Mouse (Mus musculus) right cerebral cortex, adult 2 months (tissue): ENCODE measurements around the gene Dock4.

Experiments
- DNase-seq, 2 experiments: peaks; one replicate each; pipeline ENCODE4 v3.0.0; 2021 to 2022; ENCODE audit warnings: low spot score in 2 of 2

Dock4 gene

DNA sequence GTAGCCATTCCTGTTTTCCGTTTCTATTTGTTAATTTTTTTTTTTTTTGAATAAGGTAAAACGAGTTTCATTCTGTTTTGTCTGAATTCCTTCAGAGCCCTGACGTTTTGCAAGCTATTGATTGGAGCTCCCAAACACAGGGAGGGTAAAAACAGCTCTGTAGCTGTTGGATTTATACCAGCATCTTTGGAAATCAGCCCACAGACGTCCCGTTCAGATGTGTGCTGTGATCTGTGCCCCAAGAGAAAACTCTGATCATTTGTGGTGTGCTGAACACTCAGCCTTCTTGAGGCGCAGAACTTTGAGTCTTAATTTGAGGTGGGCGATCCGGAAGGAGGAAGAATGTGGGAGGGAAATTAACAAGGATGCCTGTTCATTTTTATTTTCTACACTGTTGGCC, 62.7 kb downstream of the Dock4 start:
- DNase-seq = no peak

DNA sequence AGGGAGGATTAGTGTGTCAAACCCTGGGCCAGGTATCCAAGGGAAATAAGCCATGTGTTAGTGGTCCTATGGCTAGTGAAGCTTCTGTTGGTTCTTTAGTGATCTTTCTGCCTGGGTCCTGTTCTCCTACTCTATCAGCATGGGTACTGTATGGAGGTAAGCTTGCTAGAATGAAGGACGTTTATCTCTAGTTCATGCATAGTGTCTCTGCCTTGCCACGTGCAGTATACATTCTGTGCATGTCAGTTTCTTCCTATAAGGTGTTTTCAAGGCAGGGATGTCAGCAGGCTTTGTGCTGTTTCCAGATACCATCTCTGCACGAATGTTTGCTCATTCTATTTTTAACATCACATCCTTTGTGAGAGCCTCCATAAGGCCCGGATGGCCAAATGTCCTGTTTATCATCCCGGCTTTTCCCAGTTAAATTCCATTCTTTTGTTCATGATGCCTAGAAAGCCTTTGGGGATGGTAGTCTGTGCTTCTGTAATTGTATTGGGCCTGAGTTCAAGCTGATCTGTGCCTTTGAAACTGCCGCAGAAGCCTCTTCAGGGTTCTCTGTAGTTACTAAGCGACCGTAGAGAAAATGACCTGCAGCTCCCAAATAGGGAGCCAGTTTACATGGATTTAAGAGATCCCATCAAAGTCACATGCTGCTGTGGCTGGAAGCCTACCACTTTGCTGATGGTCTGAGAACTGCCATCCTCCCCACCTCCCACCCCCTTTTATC, 66.1 kb downstream of the Dock4 start:
- no peak for DNase-seq

DNA sequence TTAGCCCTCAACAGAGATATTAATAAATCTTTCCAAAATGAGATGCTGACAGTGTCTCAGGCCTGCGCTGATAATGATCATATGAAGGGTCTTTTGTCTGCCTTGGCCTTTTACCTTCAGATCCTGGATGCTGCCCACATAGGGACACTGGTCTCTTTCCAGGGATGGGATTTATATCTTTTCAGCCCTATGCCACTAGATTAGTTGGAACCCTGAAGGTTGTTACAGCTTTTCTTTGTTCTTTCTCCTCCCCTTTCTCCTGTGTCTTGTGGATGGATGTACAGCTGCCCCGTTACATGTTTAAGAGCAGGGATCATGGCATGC, 66.6 kb downstream of the Dock4 start:
- DNase-seq = no peak

DNA sequence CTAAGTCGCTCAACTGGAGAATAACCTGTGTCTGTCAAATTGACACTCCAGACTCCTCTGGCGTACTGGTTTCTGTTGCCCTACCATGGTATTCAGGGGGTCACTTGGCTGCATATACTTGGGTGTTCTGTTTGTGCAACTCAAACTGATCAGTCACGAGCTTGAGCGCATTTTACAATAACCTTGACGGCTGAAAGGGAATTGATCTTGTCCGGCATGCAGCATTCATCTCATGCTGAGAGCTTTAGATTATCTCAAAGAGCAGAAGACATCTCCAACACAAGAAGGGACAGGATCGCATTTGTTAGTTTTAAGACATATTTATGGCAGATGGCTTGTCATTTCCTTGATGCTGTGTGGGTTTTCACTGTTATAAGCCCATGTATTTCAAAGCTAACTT, 67.2 kb downstream of the Dock4 start:
- DNase-seq = no peak

DNA sequence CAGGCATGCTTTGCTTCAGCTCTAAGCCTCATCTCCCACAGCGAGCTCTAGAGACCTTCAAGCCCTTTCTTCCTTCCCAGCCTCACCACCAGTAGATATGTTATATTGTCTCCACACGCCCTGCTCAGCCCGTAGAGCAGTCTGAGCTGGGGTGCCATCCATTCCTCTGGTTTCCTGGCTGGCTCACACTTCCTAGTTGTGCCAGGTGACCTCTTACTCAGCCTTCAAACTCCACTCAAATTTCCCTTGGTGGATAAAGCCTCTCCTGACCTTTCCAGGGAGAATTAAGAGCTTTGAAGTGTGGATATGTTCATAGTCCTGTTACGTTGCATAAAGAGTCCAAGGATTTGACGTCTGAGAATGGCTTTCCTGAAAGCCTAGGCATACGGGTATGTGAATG, 68.3 kb downstream of the Dock4 start:
- no peak for DNase-seq

DNA sequence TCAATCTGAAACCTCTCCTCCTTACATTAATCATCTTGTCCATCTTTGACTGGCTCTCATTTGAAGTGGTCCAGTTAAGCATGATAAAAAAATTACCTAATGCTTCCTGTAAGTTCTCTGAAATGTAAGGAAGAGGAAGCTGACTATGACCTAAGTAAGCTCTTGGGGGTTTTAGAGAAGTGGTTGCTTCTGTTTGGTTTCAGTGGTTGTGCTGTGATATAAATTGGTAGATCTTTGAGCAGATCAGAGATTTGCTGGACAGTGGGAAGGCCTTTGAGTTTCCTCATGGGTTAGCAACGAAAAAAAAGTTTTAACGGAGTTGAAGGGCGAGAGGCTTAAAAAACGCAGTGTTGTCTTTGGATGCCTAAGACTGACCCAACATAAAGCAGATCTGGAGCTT, 76.7 kb downstream of the Dock4 start:
- no peak for DNase-seq

DNA sequence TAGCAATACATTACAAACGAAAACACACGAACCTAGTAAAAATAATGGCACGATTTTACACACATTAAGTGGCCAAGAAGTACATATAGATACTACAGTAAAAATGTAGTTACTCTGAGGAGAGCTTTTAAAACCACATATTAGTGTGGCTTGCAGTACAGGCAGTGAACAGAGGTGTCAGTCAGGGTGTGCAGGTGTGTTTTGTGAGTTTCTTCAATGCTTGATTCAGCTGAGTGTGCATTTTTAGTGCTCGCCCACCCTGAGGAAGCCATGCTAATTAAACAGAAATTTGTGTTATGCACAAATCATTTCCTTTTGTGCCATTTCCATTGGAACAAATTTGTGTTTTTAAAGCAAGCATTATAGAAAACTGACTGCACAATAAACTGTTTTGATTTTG, 77.3 kb downstream of the Dock4 start:
- DNase-seq = no peak

DNA sequence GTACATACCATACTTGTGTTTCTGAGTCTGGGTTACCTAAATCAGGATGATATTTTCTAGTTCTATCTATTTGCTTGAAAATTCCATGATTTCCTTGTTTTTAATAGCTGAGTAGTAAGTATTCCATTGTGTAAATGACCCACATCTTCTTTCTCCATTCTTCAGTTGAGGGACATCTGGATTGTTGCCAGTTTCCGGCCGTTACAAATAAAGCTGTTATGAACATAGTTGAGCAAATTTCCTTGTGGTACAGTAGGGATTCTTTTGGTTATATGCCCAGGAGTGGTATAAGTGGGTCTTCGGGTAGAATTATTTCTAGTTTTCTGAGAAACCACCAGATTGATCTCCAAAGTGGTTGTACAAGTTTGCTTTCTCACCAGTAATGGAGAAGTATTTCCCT, 79.3 kb downstream of the Dock4 start:
- DNase-seq = no peak

DNA sequence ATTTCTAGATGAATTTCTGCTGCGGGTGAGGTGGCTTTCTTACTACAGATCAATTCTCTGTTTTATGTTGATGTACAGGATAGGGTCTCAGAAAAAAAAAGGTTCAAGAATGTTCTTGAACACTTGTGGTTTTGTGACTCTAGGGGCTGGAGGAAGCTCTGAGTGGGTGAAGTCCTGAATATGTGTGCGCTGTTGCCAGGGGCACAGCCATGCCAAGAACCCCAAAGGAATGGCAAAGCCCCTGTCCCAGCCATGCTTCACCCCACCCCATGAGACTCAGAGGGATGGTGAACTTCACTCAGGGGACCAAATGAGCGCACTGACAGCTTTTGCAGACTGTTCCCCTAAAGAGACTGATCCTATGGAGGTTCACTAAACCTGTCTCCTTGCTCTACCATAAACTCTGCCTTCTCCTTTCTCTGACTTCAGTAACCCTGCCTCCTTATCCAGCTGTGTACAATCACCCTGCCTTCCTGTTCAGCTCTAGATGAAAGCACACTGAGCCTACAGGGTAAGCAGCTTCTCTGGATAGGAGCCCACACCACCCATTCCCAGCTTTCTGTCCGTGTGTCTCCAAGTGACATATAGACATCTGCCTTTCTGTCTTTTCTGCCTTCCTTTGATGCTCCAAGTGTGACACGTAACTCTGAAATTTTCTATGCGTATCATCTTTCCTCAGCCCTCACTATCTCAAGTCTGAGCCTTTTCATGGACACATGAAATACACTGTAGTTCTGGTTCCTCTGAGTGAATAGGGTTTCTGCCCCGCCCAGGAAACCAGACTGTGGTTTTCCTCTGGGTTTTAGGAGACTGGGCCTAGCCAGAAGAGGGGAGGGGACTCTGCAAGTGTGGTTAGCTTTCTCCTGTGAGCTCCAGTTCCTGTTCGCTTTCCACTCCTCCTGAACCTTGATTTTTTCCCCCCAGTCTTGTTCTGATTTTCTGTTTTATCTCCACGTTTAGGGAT, 90.2 kb downstream of the Dock4 start:
- no peak for DNase-seq

DNA sequence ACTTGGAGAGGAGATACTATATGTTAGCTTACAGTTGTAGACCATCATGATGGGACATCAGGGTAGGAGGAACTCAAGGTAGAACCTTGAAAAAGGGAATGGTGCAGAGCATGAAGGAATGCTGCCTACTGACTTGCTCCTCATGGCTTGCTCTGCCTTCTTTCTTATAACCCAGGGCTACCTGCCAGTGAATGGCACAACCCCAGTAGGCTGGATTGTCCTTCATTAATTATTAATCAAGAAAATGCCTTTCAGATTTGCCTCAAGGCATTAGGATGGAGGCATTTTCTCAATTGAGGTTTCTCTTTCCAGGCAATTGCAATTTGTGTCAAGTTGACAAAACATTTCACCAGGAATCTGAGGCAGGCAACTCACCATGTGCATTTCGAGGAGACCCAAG, 92.1 kb downstream of the Dock4 start:
- DNase-seq = no peak

DNA sequence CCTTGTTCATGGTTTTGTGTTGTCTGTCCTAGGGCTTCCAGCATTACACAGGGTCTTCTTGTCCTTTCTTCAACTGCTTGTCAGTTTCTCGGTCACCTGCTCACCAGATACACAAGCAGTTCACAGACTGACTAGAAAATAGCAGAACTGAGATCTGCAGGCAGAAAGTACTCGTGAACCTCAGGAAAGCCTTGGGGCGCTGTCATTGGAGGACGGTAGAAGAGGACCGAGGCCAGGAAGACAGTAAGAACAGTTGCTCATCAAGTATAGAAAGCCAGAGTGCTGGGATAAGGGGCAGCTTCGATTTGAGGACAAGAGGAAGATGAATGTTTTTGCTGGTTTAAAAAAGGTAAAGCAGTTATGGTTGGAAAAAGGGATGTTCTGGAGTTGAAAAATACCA, 92.6 kb downstream of the Dock4 start:
- no peak for DNase-seq

DNA sequence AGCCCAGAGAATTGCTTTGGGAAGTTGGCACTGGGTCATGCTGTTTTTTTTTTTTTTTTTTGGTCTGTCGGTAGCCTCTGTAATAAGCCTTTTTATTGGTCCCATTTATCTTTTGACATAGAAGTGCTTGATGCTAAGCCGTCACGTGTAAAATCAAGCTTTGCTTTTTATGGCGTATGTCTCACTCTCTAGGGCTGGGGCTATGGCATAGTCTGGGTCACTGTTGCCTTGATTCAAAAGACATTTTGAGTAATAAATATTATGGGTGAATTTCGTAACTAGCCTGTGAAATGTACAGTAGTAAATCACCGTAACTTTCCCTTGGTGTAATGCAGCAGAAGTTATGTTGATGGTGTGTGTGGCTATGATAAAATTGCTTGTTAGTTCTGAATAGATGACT, 93.0 kb downstream of the Dock4 start:
- no peak for DNase-seq

DNA sequence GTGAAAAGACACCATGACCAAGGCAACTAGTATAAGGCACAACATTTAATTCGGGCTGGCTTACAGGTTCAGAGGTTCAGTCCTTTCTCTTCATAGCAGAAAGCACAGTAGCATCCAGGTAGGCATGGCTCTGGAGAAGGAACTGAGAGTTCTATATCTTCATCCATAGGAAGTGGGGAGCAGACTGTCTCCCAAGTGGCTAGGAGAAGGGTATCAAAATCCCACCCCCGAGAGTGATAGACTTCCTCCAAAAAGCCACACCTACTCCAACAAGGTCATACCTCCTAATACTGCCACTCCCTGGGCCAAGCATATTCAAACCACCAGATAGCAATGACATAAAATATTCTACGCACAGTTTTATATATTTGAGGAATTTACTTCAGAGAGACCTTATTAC, 98.5 kb downstream of the Dock4 start:
- DNase-seq = no peak

DNA sequence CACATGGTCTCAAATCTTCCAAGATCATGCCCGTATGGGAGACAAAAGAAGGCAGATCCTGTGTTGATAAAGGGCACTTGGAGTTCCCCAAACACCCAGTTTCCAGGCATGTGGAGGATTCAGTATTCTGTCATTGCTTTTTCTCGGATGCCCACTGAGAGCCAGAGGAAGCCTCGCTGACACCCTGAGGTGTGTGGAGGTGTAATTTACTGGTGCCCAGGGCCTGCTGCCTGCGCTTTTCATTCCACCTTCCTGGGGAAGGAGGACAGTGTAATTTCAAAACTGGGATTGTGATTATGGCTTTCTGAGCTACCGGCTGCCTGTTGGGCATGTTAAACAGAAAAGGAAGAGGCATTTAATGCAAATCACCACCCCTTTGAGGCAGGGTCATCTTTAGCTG, 101.1 kb downstream of the Dock4 start:
- no peak for DNase-seq

DNA sequence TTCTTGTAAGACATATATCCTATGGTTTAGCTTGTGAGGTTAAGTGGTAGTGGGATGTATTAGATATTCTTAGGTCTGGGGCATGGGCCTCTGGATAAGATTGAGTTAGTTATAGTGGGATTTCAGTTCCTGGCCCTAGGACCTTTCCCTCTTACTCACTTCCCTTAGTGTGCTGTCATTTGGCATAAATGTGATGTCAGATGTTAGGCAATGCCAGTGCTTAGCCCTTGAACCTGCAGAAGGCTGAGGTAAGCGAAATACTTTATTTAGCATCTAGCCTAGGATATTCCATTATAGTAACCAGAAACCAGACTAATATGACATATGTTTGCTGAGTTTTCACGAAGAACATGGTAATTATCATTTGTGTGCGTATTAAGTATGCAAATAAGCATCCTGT, 105.6 kb downstream of the Dock4 start:
- DNase-seq = no peak

DNA sequence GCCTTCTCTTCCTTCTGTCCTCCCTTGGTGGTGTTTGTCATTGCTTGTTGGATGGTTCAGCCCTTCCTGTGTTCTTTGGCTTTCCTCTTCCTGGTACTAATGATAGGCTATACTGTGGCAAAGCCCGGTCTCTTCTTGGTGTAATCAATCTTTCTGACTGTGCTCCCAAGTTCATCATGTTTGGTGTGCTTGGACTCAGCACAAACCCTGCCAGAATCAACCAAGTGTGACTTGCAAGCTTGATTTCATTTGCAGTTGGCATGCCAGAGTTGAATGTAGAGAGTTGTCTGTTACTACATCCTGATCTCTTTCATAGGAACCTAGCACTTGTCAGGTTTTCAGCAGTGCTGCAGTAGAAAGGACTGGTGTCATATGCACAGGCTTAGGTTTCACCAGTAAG, 106.4 kb downstream of the Dock4 start:
- DNase-seq = no peak

DNA sequence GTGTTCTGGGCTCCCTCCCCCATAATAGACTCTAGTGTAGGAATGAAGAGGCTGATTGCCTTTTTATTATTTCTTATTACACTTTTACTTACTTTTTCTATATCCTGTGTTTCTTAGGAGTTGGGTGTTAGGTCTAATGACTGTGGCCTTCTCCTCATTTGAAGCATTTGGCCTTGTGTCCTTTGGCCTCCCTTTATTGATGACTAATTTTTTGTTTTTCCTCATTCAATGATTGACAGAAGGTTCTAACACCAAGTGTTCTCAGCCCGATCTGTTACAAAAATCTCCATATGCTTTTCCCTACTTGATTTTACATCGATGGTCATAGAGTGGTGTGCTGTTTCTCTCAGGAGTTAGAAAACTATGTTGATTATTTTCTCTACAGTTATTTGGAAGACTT, 108.2 kb downstream of the Dock4 start:
- DNase-seq = no peak

DNA sequence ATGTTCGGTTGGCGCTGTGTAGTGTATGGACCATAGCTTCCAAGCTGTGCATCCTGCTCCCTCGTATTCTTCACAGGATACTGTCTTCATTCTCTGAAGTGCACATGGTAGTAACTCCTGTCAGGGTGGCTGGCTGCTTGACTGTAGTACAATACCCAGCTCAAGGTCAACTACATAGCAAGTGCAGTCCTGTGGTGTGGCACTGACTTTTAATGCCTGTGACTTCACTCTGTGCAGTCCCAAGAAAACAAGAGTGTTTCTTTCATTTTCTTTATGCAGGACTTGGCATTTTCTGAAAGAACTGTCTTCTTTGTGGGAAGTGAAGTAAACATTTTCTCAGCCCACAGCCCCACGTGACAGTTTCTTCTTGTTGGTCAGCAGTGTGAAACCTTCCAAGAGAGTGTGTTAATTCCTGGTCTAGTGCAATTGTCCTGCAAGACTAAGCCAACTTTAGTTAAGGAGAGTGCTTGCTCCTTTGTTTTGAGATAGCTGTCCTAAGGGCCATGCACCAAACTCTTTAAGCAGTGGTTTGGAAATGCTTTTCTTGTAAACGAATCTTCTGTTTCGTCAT, 109.3 kb downstream of the Dock4 start:
- DNase-seq = no peak

DNA sequence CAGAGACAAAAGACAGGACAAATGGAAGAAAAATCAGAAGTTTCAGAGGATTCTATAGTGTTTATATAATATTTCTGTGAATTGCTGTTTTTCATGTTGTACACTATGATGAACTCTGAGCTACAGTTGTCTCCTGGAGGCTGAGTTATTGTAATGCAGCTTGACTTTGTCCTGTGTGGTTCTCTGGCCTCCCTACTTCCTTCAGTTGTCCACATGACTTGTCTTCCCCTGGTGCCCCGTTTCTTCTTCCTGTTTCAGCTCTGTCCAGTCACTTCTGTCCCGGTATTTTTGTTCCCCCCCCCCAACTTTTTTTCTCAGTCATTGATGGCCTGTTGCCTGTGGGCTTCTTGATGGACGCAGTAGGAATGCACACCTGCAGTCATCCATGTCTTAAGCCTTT, 112.8 kb downstream of the Dock4 start:
- no peak for DNase-seq

DNA sequence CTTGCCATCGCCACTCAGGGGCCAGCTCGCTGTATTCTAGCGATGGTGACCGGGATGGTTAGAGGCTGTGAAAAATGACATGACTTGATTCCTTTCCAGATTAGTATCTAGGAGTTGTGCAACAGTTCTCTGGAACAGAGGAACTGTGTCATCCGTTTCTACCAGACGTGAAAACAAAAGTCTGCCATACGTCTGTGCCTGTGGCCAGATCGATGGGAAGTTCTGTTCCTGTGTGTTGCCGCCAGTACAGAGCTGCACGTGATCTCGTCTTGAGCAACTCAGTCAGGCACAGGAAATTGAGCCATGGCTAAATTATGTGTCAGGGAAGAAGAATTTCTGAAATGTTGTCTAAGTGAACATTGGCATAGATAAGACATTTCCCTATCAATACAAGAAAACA, 113.4 kb downstream of the Dock4 start:
- DNase-seq = no peak

DNA sequence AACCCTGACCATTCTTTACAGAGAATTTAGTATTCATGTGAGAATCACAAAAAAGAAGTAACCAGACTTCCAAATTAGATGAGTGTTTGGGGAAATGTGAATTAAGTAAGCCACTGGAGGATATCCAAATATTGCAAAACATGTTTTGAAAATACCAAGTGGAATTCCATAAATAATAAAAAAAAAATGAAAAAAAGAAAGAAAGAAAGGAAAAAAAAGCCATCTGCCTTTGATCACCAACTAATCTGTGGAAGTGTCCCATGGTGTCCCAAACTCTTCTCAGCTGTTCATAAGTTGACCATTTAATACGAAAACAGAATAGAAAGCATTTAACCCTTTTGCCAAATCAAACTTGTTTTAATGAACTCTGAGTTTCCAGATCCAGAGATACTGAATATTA, 118.0 kb downstream of the Dock4 start:
- DNase-seq = no peak

DNA sequence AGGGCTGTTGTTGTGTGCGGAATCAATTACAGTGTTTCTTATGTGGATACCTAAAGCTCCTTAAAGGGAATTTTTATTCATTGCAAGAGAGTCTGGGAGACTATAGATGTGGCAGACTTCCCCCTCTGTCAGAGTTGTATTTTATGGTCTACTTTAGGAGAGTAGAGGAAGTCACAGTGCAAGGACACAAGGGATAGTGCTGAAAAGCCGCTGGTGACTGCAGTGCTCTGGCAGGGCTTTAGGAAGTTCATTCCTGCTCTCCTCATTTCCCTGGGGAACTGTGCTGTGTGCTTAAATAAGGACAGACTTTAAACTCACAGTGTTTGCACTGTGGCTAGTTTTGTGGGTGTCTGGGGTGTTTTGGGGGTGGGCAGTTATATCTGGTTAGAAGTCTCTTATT, 118.5 kb downstream of the Dock4 start:
- no peak for DNase-seq

DNA sequence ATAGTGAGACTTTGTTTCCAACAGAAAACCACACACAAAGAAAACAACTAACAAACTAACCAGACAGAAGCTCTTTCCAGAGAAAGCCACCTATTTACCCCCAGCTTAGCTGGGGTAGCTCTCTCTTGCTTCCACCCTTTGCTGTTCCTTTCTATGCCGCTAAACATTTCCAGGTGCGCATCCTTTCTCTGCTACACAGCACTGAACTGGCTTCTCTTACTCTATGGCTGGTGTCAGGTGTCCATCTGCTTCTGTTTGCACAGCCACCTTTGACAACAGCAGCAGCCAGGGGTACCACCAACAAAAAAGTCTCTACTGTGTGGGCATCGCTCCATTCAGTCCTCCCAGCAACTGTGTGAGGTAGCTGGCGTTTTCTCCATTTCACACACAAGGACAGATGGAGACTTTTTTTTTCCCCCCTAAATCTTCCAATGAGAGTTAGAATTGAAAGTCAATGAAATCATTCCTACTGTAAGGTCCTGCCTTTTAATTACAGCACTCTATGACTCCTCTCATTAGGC, 122.7 kb downstream of the Dock4 start:
- DNase-seq = no peak
